9 mouse cellular contexts compared by ENCODE assay signal in genomic region chr17:5352901-5353300, GRCm38 (mm10).
DNase-seq lines count a peak whose midpoint lies in the region; ATAC-seq and TF ChIP-seq lines count a peak whose summit lies in the region.
"Had no signal": no experiment of that assay in that cellular context is flagged by ENCODE, and none has a peak within 500 bp of the region (broad histone marks: within the 10 kb centered on the region; RNA-seq: fewer than 3 reads in every experiment).

No protein-coding gene starts in this region.

- POLR2A ChIA-PET in Patski (lab: Charles Lee) = no interaction called here

- TF ChIP-seq CTCF in Patski (IDR thresholded peaks at IDR 0.05) = no peak

- no peaks in the 10 kb centered on the region for H3K36me3 ChIP-seq in kidney, embryonic 15.5 days

- no peak overlapping the region for H3K4me2 ChIP-seq in kidney, embryonic 15.5 days

- CTCF ChIA-PET in Patski (lab: Charles Lee) = interaction anchor here (1.0 kb wide), 1 partner anchor 50 kb away, joined by 4 read pairs; no protein-coding TSS in a partner anchor

- 66% methylated on average over 5 of the region's 5 CpGs for WGBS in kidney, embryonic 15.5 days

- H3K4me1 ChIP-seq in kidney, embryonic 15.5 days = no peaks in the 10 kb centered on the region

- no peak overlapping the region for H3K9ac ChIP-seq in kidney, embryonic 15.5 days

- DNase-seq in kidney, adult 18-20 months = peak; percentile 25
- peak; percentile 12 for DNase-seq in Patski (ENCODE audit: low read depth, low spot score)
- DNase-seq in cerebellum, adult 8-10 months = peak; percentile 59
- DNase-seq in lung, postnatal 4 days = peak; percentile 41 to 50
- no peak for DNase-seq in thymus, postnatal 4 days

- no peak overlapping the region for H3K4me3 ChIP-seq in kidney, embryonic 15.5 days (replicated peaks)
- H3K4me3 ChIP-seq: myocyte had no signal

- H3K9me3 ChIP-seq in kidney, embryonic 15.5 days (replicated peaks) = no peaks in the 10 kb centered on the region

- in situ Hi-C loops in Patski (cut with MboI; ENCODE audit: low pct_unique_long_range_greater_than_20kb) = no loop called here

- no peak overlapping the region for H3K27ac ChIP-seq in kidney, embryonic 15.5 days

- no peaks in the 10 kb centered on the region for H3K27me3 ChIP-seq in kidney, embryonic 15.5 days
- no peaks in the 10 kb centered on the region for H3K27me3 ChIP-seq in Patski

- no peak for ATAC-seq in kidney, embryonic 15.5 days (replicated peaks; ENCODE audit: low FRiP score)
- peak; percentile 49 for ATAC-seq in Patski
- peak; percentile 63 to 72 for ATAC-seq in hematopoietic stem cell, adult 5-6 weeks (replicated peaks in 1 of 2; ENCODE audit: insufficient read depth in 1 of 2, low FRiP score in 2 of 2, low TSS enrichment in 1 of 2, low read depth in 1 of 2, poor library complexity in 2 of 2, severe bottlenecking in 2 of 2)
- no peak for ATAC-seq in granulocyte monocyte progenitor cell, adult 5-6 weeks (replicated peaks; ENCODE audit: poor library complexity, severe bottlenecking)

Comparison
In these comparisons a context has a peak if more than half of its experiments do, and no peak if none do; other contexts are left out.
1. ATAC-seq: peak in Patski (single experiment) and hematopoietic stem cell, adult 5-6 weeks (2 of 2); none in kidney, embryonic 15.5 days (single experiment) and granulocyte monocyte progenitor cell, adult 5-6 weeks (single experiment).